Mouse (Mus musculus): ENCODE data around the gene Srrm2.

DNA sequence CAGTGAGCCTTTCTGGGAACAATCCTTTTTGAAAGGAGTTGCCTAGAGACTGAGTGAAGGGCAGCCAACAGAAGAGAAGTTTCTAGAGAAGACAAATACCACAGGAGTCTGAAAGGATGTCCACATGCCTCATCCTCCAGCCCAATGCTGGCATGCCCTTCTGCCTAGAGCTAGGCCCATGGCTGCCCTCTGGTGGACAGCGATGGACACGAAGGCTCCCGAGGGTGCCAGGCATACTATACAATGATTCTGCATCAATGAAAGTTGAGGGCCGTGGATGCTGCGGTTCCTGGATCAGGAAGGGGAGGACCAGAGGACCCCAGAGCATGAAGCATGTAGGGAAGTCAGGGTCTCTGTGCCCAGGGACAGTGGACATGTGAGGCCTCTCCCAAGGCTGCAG lies 63.0 kb downstream of the Srrm2 start:
- peak; percentile 91 for TF ChIP-seq CTCF (IDR thresholded peaks at IDR 0.05; ENCODE audit: extremely low read depth, insufficient read length, insufficient replicate concordance, low read depth, low read length)
- TF ChIP-seq POLR2A (IDR thresholded peaks at IDR 0.05; ENCODE audit: low read depth, low read length) = no peak
